8 mouse cellular contexts compared by ENCODE assay signal in the genomic region with DNA sequence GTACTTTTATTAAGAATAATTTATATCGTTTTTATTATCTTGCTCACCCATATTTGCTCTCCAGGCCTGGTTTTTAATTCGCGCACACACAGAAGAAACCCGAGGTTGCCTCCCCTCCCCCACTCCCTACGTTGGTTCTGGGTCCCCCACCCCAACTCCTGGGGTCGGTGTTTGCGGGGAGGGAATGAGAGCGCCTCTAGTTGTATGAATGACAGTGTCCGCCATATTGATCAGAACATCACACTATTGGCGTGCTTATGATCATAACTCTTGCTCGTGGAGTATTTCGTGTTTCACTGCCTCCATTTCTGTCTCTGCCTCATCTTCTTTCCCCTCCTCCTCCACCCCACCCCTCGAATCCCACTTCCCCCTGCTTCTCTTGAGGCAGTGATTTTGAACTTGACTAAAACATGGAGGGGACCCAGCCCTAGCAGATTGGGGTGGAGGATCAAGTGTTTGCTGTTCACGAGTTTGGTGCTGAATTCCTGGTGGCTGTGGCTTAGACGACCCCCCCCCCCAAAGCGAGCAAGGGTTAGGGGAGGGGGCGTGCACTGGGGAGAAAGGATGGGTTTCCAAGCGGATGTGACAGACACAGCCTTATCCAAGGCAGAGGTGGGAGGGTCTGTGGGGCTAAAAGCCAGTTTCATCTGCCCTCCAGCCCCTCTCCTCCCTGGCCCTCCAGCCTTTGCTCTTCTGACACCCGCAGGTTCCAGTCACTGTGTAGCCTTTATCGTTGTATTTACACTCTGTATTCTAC. TPM values are rescaled to one million over a fixed set of nuclear protein-coding genes. Genes with fewer than 3 reads are reported as not detected.
A peak's percentile ranks its signal among the peaks of the same experiment; 100 is the strongest.
DNase-seq lines count a peak whose midpoint lies in the region; ATAC-seq and TF ChIP-seq lines count a peak whose summit lies in the region.

No protein-coding gene starts in this region.

- no peak for TF ChIP-seq CTCF in brain, embryonic 14.5 days (IDR thresholded peaks at IDR 0.05; ENCODE audit: borderline replicate concordance, extremely low read depth, insufficient read depth, insufficient read length)

- no peak for DNase-seq in kidney, adult 18-20 months
- DNase-seq in brain, embryonic 14.5 days (ENCODE audit: low read depth): peak; percentile 71
- peak; percentile 91 for DNase-seq in midbrain, embryonic 11.5 days (ENCODE audit: low spot score, missing footprints)
- no peak for DNase-seq in spleen, postnatal 36 days (ENCODE audit: low spot score in 2 of 2)
- no peak for DNase-seq in adrenal gland, postnatal 36 days
- no peak for DNase-seq in c-Kit-positive CD71-positive TER-119-positive erythroid progenitor cells, embryonic 14.5 days (ENCODE audit: low spot score)

- 15% methylated on average over 20 of the region's 20 CpGs for WGBS in kidney, embryonic 16.5 days
- WGBS in forebrain, embryonic 12.5 days: 7% methylated on average over 19 of the region's 20 CpGs
- WGBS in midbrain, embryonic 11.5 days: 9% methylated on average over 20 of the region's 20 CpGs

- H3K4me1 ChIP-seq in kidney, embryonic 16.5 days (ENCODE audit: insufficient read depth, low read length): peaks cover 29% of the 10 kb centered on the region
- peaks cover 44% of the 10 kb centered on the region for H3K4me1 ChIP-seq in forebrain, embryonic 12.5 days
- peaks cover 15% of the 10 kb centered on the region for H3K4me1 ChIP-seq in midbrain, embryonic 11.5 days (ENCODE audit: control insufficient read depth, insufficient read depth, low read length)

- H3K27ac ChIP-seq in kidney, embryonic 16.5 days (ENCODE audit: low read length): no peak overlapping the region
- H3K27ac ChIP-seq in forebrain, embryonic 12.5 days: peak overlapping the region; percentile 97
- no peak overlapping the region for H3K27ac ChIP-seq in midbrain, embryonic 11.5 days (ENCODE audit: low read depth, low read length)

- TF ChIP-seq POLR2A in brain, embryonic 14.5 days (IDR thresholded peaks at IDR 0.05; ENCODE audit: borderline replicate concordance, extremely low read depth, insufficient read depth, insufficient read length, poor library complexity, severe bottlenecking): no peak

- no peaks in the 10 kb centered on the region for H3K36me3 ChIP-seq in kidney, embryonic 16.5 days (ENCODE audit: insufficient read depth, low read length)
- H3K36me3 ChIP-seq in forebrain, embryonic 12.5 days (replicated peaks): 0 out of 2 replicates have a peak, but pooled peaks cover 4% of the 10 kb centered on the region
- H3K36me3 ChIP-seq in midbrain, embryonic 11.5 days (ENCODE audit: control insufficient read depth, insufficient read depth, low read length): no peaks in the 10 kb centered on the region

- no peaks in the 10 kb centered on the region for H3K9me3 ChIP-seq in kidney, embryonic 16.5 days (ENCODE audit: low read length)
- H3K9me3 ChIP-seq in forebrain, embryonic 12.5 days: no peaks in the 10 kb centered on the region
- H3K9me3 ChIP-seq in midbrain, embryonic 11.5 days (ENCODE audit: control insufficient read depth, low read length): no peaks in the 10 kb centered on the region

- H3K4me3 ChIP-seq in kidney, embryonic 16.5 days (ENCODE audit: low read length): peak overlapping the region; percentile 68
- peak overlapping the region; percentile 78 for H3K4me3 ChIP-seq in forebrain, embryonic 12.5 days (replicated peaks)
- peak overlapping the region; percentile 71 for H3K4me3 ChIP-seq in midbrain, embryonic 11.5 days (ENCODE audit: low read depth, low read length)

- peaks cover 30% of the 10 kb centered on the region for H3K27me3 ChIP-seq in kidney, embryonic 16.5 days (ENCODE audit: insufficient read depth, low read length)
- H3K27me3 ChIP-seq in forebrain, embryonic 12.5 days: peaks cover 5% of the 10 kb centered on the region; the same call in 1 of the 2 replicates
- H3K27me3 ChIP-seq in midbrain, embryonic 11.5 days (ENCODE audit: control insufficient read depth, insufficient read depth, low read length): peaks cover 5% of the 10 kb centered on the region; the same call in 1 of the 2 replicates

- peak overlapping the region; percentile 83; the same call in 1 of the 2 replicates for H3K4me2 ChIP-seq in kidney, embryonic 16.5 days (replicated peaks; ENCODE audit: low read depth, low read length)
- peak overlapping the region; percentile 90 for H3K4me2 ChIP-seq in forebrain, embryonic 12.5 days
- H3K4me2 ChIP-seq in midbrain, embryonic 11.5 days: peak overlapping the region; percentile 92

- no peak for ATAC-seq in kidney, embryonic 16.5 days (ENCODE audit: low FRiP score, low TSS enrichment)
- no peak for ATAC-seq in forebrain, embryonic 12.5 days (ENCODE audit: low FRiP score)
- ATAC-seq in midbrain, embryonic 11.5 days (ENCODE audit: low FRiP score): no peak

- H3K9ac ChIP-seq in kidney, embryonic 16.5 days (replicated peaks; ENCODE audit: low read length): no peak overlapping the region
- peak overlapping the region; percentile 90 for H3K9ac ChIP-seq in forebrain, embryonic 12.5 days
- peak overlapping the region; percentile 84 for H3K9ac ChIP-seq in midbrain, embryonic 11.5 days (ENCODE audit: low read length)

RNA-seq across cellular contexts. Expression of a gene that starts 2.1 kb away (rescaled TPM):
- polyA plus RNA-seq in kidney, embryonic 16.5 days (2015; fragmentation: Nextera tagmentation; extraction: Ambion mirVana): 2.8 and 3.3 TPM in 2 replicates
- 323 and 443 TPM in 2 replicates for polyA plus RNA-seq in brain, embryonic 14.5 days (2012; rRNA removed)
- 84.5 and 89.7 TPM in 2 replicates for polyA plus RNA-seq in forebrain, embryonic 12.5 days (2016; fragmentation: Nextera tagmentation; extraction: Ambion mirVana)
- 32.1 and 35.1 TPM in 2 replicates for polyA plus RNA-seq in midbrain, embryonic 11.5 days (2014; fragmentation: Nextera tagmentation; extraction: Ambion mirVana)
- total RNA-seq in adrenal gland, postnatal 36 days (2021): 10 to 100 TPM; 24.6 to 27.8 TPM

Comparison
In these comparisons a context has a peak if more than half of its experiments do, and no peak if none do; other contexts are left out.
1. DNase-seq: peak in brain, embryonic 14.5 days (single experiment) and midbrain, embryonic 11.5 days (single experiment); none in kidney, adult 18-20 months (single experiment), spleen, postnatal 36 days (0 of 2), adrenal gland, postnatal 36 days (0 of 2) and c-Kit-positive CD71-positive TER-119-positive erythroid progenitor cells, embryonic 14.5 days (single experiment).
2. Peak in every context shown above with its lines, with median percentiles within 50 percentile points of each other: H3K4me2 ChIP-seq and H3K4me3 ChIP-seq.